Mouse (Mus musculus): Measurements from ENCODE around the gene 4930451I11Rik. TPM values are rescaled to one million over a fixed set of nuclear protein-coding genes. Genes with fewer than 3 reads are reported as not detected.

The 4930451I11Rik gene
- total and polyA plus RNA-seq, 3 experiments: not detected

DNA sequence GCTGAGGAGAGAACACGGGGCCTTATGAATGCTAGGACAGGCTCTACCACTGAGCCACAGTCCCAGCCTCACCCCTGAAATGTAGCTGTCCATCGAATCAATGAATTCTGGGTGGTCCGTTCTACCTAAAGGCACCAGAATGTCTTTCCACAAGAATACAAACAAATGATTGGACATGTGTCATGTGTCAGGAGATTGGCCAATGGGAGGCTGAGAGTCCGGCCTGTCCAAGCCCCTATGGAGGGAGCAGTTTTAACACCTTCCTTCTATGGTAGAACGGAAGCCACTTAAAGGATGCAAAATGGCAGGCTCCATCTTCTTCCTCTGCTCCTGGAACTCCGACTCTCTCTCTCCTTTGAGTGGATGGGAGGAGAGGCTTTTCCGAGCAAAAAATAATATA lies 13.8 kb downstream of the 4930451I11Rik start:
- Histone ChIP-seq H3K36me3 (ENCODE audit: control insufficient read depth in 1 of 2, insufficient read depth in 2 of 2, low read length in 2 of 2) (no peaks in the 10 kb centered on the region), H3K4me3 (ENCODE audit: control insufficient read depth in 1 of 2, insufficient read depth in 1 of 2, low read depth in 2 of 2, low read length in 2 of 2) (no peak overlapping the region), H3K9ac (ENCODE audit: control insufficient read depth, low read depth, low read length, poor library complexity, severe bottlenecking) (no peak overlapping the region), H3K9me3 (replicated peaks; ENCODE audit: insufficient read depth, low read length) (no peaks in the 10 kb centered on the region), H3K27ac (ENCODE audit: control insufficient read depth, low read depth, low read length) (no peak overlapping the region), H3K27me3 (ENCODE audit: control insufficient read depth in 1 of 2, insufficient read depth in 2 of 2, low read length in 2 of 2) (0 out of 4 replicates have a peak, but pooled peaks cover 2% of the 10 kb centered on the region in 2 experiments), H3K4me1 (ENCODE audit: control insufficient read depth in 1 of 2, insufficient read depth in 2 of 2, low read length in 2 of 2) (peaks cover 2 to 7% of the 10 kb centered on the region in 2 experiments; a peak in 3 of 4 replicates), H3K79me2 (ENCODE audit: control insufficient read depth, insufficient read depth, low read length, poor library complexity) (no peaks in the 10 kb centered on the region)
- no peak for TF ChIP-seq MEF2A (IDR thresholded peaks at IDR 0.05; ENCODE audit: extremely low read depth, insufficient replicate concordance, low read depth, low read length, poor library complexity, severe bottlenecking)
- no peak for TF ChIP-seq NRF1 (IDR thresholded peaks at IDR 0.05; ENCODE audit: insufficient read depth, low read depth, low read length, poor library complexity, severe bottlenecking)
- TF ChIP-seq SIN3A (IDR thresholded peaks at IDR 0.05; ENCODE audit: low read length): no peak
- no peak for TF ChIP-seq TBP (IDR thresholded peaks at IDR 0.05; ENCODE audit: low read depth, low read length)
- TF ChIP-seq KAT2A (conservative IDR thresholded peaks at IDR 0.05; ENCODE audit: low read depth, low read length): no peak
- no peak for TF ChIP-seq TCF12 (IDR thresholded peaks at IDR 0.05; ENCODE audit: low read depth, low read length)
- no peak for TF ChIP-seq MXI1 (IDR thresholded peaks at IDR 0.05; ENCODE audit: low read depth, low read length)
- no peak for TF ChIP-seq JUND (IDR thresholded peaks at IDR 0.05; ENCODE audit: low read depth, low read length)
- no peak for TF ChIP-seq GABPA (IDR thresholded peaks at IDR 0.05; ENCODE audit: low read depth, low read length)
- TF ChIP-seq MAZ (IDR thresholded peaks at IDR 0.05; ENCODE audit: low read depth, low read length): no peak
- TF ChIP-seq USF1 (IDR thresholded peaks at IDR 0.05; ENCODE audit: low read depth, low read length): no peak
- DNase-seq (ENCODE audit: low read depth, low spot score): no peak

DNA sequence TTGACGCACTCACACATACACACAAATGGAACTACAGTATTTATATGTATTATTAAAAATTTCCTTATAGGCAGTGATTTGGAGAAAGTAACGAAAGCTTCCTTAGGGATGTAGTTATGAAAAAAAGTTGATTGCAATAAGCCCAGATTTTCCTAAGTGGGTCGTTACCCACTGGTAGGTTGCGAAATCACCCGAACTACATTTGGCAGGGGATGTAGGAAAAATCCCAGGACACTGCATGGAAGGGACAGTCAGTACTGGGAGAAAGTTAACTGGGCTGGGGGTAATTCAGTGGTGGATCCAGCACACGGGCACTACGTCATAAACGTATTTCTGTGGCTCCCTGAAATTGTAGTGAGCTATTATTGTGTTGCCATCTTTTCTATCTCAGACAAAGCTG lies 14.9 kb downstream of the 4930451I11Rik start:
- no peaks in the 10 kb centered on the region for H3K36me3 ChIP-seq (ENCODE audit: control insufficient read depth in 1 of 2, insufficient read depth in 2 of 2, low read length in 2 of 2)
- no peaks in the 10 kb centered on the region for H3K9me3 ChIP-seq (replicated peaks; ENCODE audit: insufficient read depth, low read length)
- no peak for TF ChIP-seq NRF1 (IDR thresholded peaks at IDR 0.05; ENCODE audit: insufficient read depth, low read depth, low read length, poor library complexity, severe bottlenecking)
- TF ChIP-seq ELF1 (IDR thresholded peaks at IDR 0.05; ENCODE audit: low read depth, low read length): no peak
- TF ChIP-seq POLR2A (IDR thresholded peaks at IDR 0.05; ENCODE audit: control insufficient read depth in 1 of 2, insufficient read depth in 1 of 2, low read depth in 1 of 2, low read length in 2 of 2, poor library complexity in 1 of 2): no peak
- TF ChIP-seq JUND (IDR thresholded peaks at IDR 0.05; ENCODE audit: low read depth, low read length): no peak
- TF ChIP-seq RCOR1 (IDR thresholded peaks at IDR 0.05; ENCODE audit: low read depth, low read length): no peak
- TF ChIP-seq CHD2 (IDR thresholded peaks at IDR 0.05; ENCODE audit: low read length): no peak
- no peak for TF ChIP-seq POLR2AphosphoS2 (IDR thresholded peaks at IDR 0.05; ENCODE audit: low read length)
- no peak for TF ChIP-seq USF2 (IDR thresholded peaks at IDR 0.05; ENCODE audit: borderline replicate concordance in 1 of 2, insufficient read depth in 1 of 2, low read depth in 1 of 2, low read length in 2 of 2)
- no peak for TF ChIP-seq POLR2AphosphoS5 (IDR thresholded peaks at IDR 0.05; ENCODE audit: borderline replicate concordance, low read depth, low read length)
- TF ChIP-seq CTCF (IDR thresholded peaks at IDR 0.05 in 2 of 3, conservative IDR thresholded peaks at IDR 0.05 in 1 of 3; ENCODE audit: control insufficient read depth in 1 of 3, insufficient read depth in 1 of 3, low read depth in 2 of 3, low read length in 3 of 3, poor library complexity in 1 of 3, severe bottlenecking in 1 of 3): no peak
- TF ChIP-seq CHD1 (IDR thresholded peaks at IDR 0.05; ENCODE audit: low read depth, low read length): no peak
- no peak for TF ChIP-seq TAL1 (IDR thresholded peaks at IDR 0.05; ENCODE audit: low read length)
- no peak for TF ChIP-seq GATA1 (IDR thresholded peaks at IDR 0.05; ENCODE audit: low read depth, low read length)
- TF ChIP-seq UBTF (IDR thresholded peaks at IDR 0.05; ENCODE audit: borderline replicate concordance, insufficient read depth, low read depth, low read length): no peak
- TF ChIP-seq ZKSCAN1 (IDR thresholded peaks at IDR 0.05; ENCODE audit: low read depth, low read length): no peak
- TF ChIP-seq ZC3H11A (IDR thresholded peaks at IDR 0.05; ENCODE audit: low read depth, low read length): no peak
- no peak for TF ChIP-seq ZNF384 (IDR thresholded peaks at IDR 0.05; ENCODE audit: low read depth, low read length)
- no peak for TF ChIP-seq ZMIZ1 (IDR thresholded peaks at IDR 0.05; ENCODE audit: low read depth, low read length)
- H3K27ac ChIP-seq (ENCODE audit: control insufficient read depth, low read depth, low read length): no peak overlapping the region
- no peak overlapping the region for H3K4me3 ChIP-seq (ENCODE audit: control insufficient read depth in 1 of 2, insufficient read depth in 1 of 2, low read depth in 2 of 2, low read length in 2 of 2)
- H3K27me3 ChIP-seq (ENCODE audit: control insufficient read depth in 1 of 2, insufficient read depth in 2 of 2, low read length in 2 of 2): 0 out of 4 replicates have a peak, but pooled peaks cover 2% of the 10 kb centered on the region in 2 experiments
- DNase-seq (ENCODE audit: low read depth, low spot score): no peak
- no peaks in the 10 kb centered on the region; a peak in 1 of 4 replicates for H3K4me1 ChIP-seq (ENCODE audit: control insufficient read depth in 1 of 2, insufficient read depth in 2 of 2, low read length in 2 of 2)
- H3K9ac ChIP-seq (ENCODE audit: control insufficient read depth, low read depth, low read length, poor library complexity, severe bottlenecking): no peak overlapping the region
- H3K79me2 ChIP-seq (ENCODE audit: control insufficient read depth, insufficient read depth, low read length, poor library complexity): no peaks in the 10 kb centered on the region

All from MEL (cell line).